Mouse (Mus musculus): ENCODE data around the gene Faap24. TPM values are rescaled to one million over a fixed set of nuclear protein-coding genes. Genes with fewer than 3 reads are reported as not detected.
A peak's percentile ranks its signal among the peaks of the same experiment; 100 is the strongest.

The Faap24 gene
- total RNA-seq, 1 experiment, result 7.0 TPM

- TF ChIP-seq CHD2 (IDR thresholded peaks at IDR 0.05; ENCODE audit: low read depth, low read length) (no peak), ZC3H11A (IDR thresholded peaks at IDR 0.05; ENCODE audit: borderline replicate concordance, low read depth, low read length) (no peak), MAFK (IDR thresholded peaks at IDR 0.05; ENCODE audit: insufficient read depth, low read depth, low read length) (no peak), HCFC1 (IDR thresholded peaks at IDR 0.05; ENCODE audit: borderline replicate concordance, insufficient read depth, low read length) (no peak), ZNF384 (IDR thresholded peaks at IDR 0.05; ENCODE audit: low read depth, low read length) (no peak)
- in situ Hi-C loops (cut with MboI; ENCODE audit: low sequenced_read_pairs in 2 of 2, unreplicated experiment in 2 of 2), result no loop called here
- Histone ChIP-seq H3K36me3 (ENCODE audit: control insufficient read depth, insufficient read depth, low read length, poor library complexity, severe bottlenecking) (peaks cover 15% of the 10 kb centered on the region; the same call in 1 of the 2 replicates), H3K27ac (ENCODE audit: insufficient read depth, low read depth, low read length, poor library complexity, severe bottlenecking) (no peak overlapping the region; the same call in 1 of the 2 replicates), H3K9me3 (ENCODE audit: control insufficient read depth, insufficient read depth, low read depth, low read length) (no peaks in the 10 kb centered on the region), H3K4me3 (ENCODE audit: insufficient read depth in 1 of 2, low read depth in 1 of 2, low read length in 2 of 2, poor library complexity in 1 of 2, severe bottlenecking in 1 of 2) (peak overlapping the region in 1 of 2 experiments; percentile 63; a peak in 2 of 4 replicates), H3K4me1 (ENCODE audit: control insufficient read depth in 2 of 2, insufficient read depth in 2 of 2, low read length in 2 of 2, poor library complexity in 1 of 2) (peaks cover 2 to 10% of the 10 kb centered on the region in 2 experiments; a peak in 3 of 4 replicates), H3K9ac (ENCODE audit: insufficient read depth, low read depth, low read length, poor library complexity, severe bottlenecking) (no peak overlapping the region)
- no peak for DNase-seq (ENCODE audit: low read depth, low spot score)
Measured at GRCm38 (mm10) chr7:35381861-35382260, 14.8 kb downstream of the Faap24 start.

DNA sequence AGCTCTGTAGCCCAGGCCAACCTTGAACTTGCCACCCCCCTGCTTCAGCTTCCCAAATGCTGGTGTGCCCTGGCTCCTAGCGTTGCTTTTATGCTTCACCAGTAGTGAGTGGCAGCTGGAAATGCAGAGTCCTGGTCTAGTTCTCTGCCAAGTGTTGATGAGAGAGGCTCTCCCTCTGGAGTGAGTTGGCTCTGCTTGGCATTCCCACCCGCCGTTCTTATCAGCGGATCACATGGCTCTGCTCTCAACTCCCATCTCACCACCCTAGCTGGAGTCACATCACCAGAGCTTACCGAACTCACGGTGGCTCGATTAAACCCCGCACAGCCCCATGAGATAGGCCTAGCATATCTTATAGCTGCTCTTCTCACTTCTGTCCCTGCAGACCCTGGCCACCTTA lies 16.3 kb downstream of the Faap24 start:
- TF ChIP-seq ZC3H11A (IDR thresholded peaks at IDR 0.05; ENCODE audit: borderline replicate concordance, low read depth, low read length), result no peak
- no peak for TF ChIP-seq HCFC1 (IDR thresholded peaks at IDR 0.05; ENCODE audit: borderline replicate concordance, insufficient read depth, low read length)
- no peak for TF ChIP-seq MAFK (IDR thresholded peaks at IDR 0.05; ENCODE audit: insufficient read depth, low read depth, low read length)
- no peak for TF ChIP-seq CHD2 (IDR thresholded peaks at IDR 0.05; ENCODE audit: low read depth, low read length)
- TF ChIP-seq ZNF384 (IDR thresholded peaks at IDR 0.05; ENCODE audit: low read depth, low read length), result no peak
- peaks cover 2 to 10% of the 10 kb centered on the region in 2 experiments; a peak in 2 of 4 replicates for H3K4me1 ChIP-seq (ENCODE audit: control insufficient read depth in 2 of 2, insufficient read depth in 2 of 2, low read length in 2 of 2, poor library complexity in 1 of 2)
- H3K9ac ChIP-seq (ENCODE audit: insufficient read depth, low read depth, low read length, poor library complexity, severe bottlenecking), result no peak overlapping the region
- no peaks in the 10 kb centered on the region for H3K9me3 ChIP-seq (ENCODE audit: control insufficient read depth, insufficient read depth, low read depth, low read length)
- in situ Hi-C loops (cut with MboI; ENCODE audit: low sequenced_read_pairs in 2 of 2, unreplicated experiment in 2 of 2), result no loop called here
- H3K27ac ChIP-seq (ENCODE audit: insufficient read depth, low read depth, low read length, poor library complexity, severe bottlenecking), result no peak overlapping the region
- H3K36me3 ChIP-seq (ENCODE audit: control insufficient read depth, insufficient read depth, low read length, poor library complexity, severe bottlenecking), result peaks cover 16% of the 10 kb centered on the region; the same call in 1 of the 2 replicates
- no peak for DNase-seq (ENCODE audit: low read depth, low spot score)
- H3K4me3 ChIP-seq (ENCODE audit: insufficient read depth in 1 of 2, low read depth in 1 of 2, low read length in 2 of 2, poor library complexity in 1 of 2, severe bottlenecking in 1 of 2), result no peak overlapping the region

- in situ Hi-C loops (cut with MboI; ENCODE audit: low sequenced_read_pairs in 2 of 2, unreplicated experiment in 2 of 2), result no loop called here
- no peak overlapping the region for H3K9ac ChIP-seq (ENCODE audit: insufficient read depth, low read depth, low read length, poor library complexity, severe bottlenecking)
- H3K36me3 ChIP-seq (ENCODE audit: control insufficient read depth, insufficient read depth, low read length, poor library complexity, severe bottlenecking), result peaks cover 14% of the 10 kb centered on the region; the same call in 1 of the 2 replicates
- TF ChIP-seq CHD2 (IDR thresholded peaks at IDR 0.05; ENCODE audit: low read depth, low read length) (no peak), MAFK (IDR thresholded peaks at IDR 0.05; ENCODE audit: insufficient read depth, low read depth, low read length) (no peak), ZNF384 (IDR thresholded peaks at IDR 0.05; ENCODE audit: low read depth, low read length) (no peak), ZC3H11A (IDR thresholded peaks at IDR 0.05; ENCODE audit: borderline replicate concordance, low read depth, low read length) (no peak), HCFC1 (IDR thresholded peaks at IDR 0.05; ENCODE audit: borderline replicate concordance, insufficient read depth, low read length) (no peak)
- no peaks in the 10 kb centered on the region for H3K9me3 ChIP-seq (ENCODE audit: control insufficient read depth, insufficient read depth, low read depth, low read length)
- peaks cover 2 to 10% of the 10 kb centered on the region in 2 experiments; a peak in 2 of 4 replicates for H3K4me1 ChIP-seq (ENCODE audit: control insufficient read depth in 2 of 2, insufficient read depth in 2 of 2, low read length in 2 of 2, poor library complexity in 1 of 2)
- no peak overlapping the region for H3K4me3 ChIP-seq (ENCODE audit: insufficient read depth in 1 of 2, low read depth in 1 of 2, low read length in 2 of 2, poor library complexity in 1 of 2, severe bottlenecking in 1 of 2)
- H3K27ac ChIP-seq (ENCODE audit: insufficient read depth, low read depth, low read length, poor library complexity, severe bottlenecking), result no peak overlapping the region
- no peak for DNase-seq (ENCODE audit: low read depth, low spot score)
Measured at GRCm38 (mm10) chr7:35379492-35380119, 17.0 kb downstream of the Faap24 start.

GRCm38 (mm10) chr7:35376623-35377022 lies 20.0 kb downstream of the Faap24 start:
- Histone ChIP-seq H3K4me1 (ENCODE audit: control insufficient read depth in 2 of 2, insufficient read depth in 2 of 2, low read length in 2 of 2, poor library complexity in 1 of 2) (peaks cover 6 to 21% of the 10 kb centered on the region in 2 experiments; a peak in 3 of 4 replicates), H3K9ac (ENCODE audit: insufficient read depth, low read depth, low read length, poor library complexity, severe bottlenecking) (no peak overlapping the region), H3K27ac (ENCODE audit: insufficient read depth, low read depth, low read length, poor library complexity, severe bottlenecking) (no peak overlapping the region), H3K36me3 (ENCODE audit: control insufficient read depth, insufficient read depth, low read length, poor library complexity, severe bottlenecking) (peaks cover 14% of the 10 kb centered on the region; the same call in 1 of the 2 replicates), H3K4me3 (ENCODE audit: insufficient read depth in 1 of 2, low read depth in 1 of 2, low read length in 2 of 2, poor library complexity in 1 of 2, severe bottlenecking in 1 of 2) (no peak overlapping the region), H3K9me3 (ENCODE audit: control insufficient read depth, insufficient read depth, low read depth, low read length) (no peaks in the 10 kb centered on the region)
- no peak for DNase-seq (ENCODE audit: low read depth, low spot score)
- TF ChIP-seq HCFC1 (IDR thresholded peaks at IDR 0.05; ENCODE audit: borderline replicate concordance, insufficient read depth, low read length) (no peak), ZC3H11A (IDR thresholded peaks at IDR 0.05; ENCODE audit: borderline replicate concordance, low read depth, low read length) (no peak), CHD2 (IDR thresholded peaks at IDR 0.05; ENCODE audit: low read depth, low read length) (no peak), MAFK (IDR thresholded peaks at IDR 0.05; ENCODE audit: insufficient read depth, low read depth, low read length) (no peak), ZNF384 (IDR thresholded peaks at IDR 0.05; ENCODE audit: low read depth, low read length) (no peak)
- in situ Hi-C loops (cut with MboI; ENCODE audit: low sequenced_read_pairs in 2 of 2, unreplicated experiment in 2 of 2), result no loop called here

Measured in ES-E14 (cell line).